Mouse (Mus musculus): ENCODE results near the gene Hif1an.

DNA sequence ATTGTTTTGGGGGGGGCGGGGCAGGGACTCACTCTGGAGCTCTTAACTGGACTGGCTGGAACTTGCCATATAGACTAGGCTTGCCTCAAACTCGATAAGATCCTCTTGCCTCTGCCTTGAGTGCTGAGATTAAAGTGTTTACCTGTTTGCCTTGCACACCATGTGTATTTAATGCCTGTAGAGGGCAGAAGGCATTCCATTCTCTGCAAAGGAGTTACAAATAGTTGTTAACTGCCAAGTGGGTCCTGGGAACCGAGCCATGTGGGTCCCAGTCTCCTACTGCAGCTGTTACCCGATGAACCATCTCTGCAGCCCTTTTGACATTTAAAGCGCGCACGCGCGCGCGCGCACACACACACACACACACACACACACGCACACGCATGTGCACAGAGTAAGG lies 1.4 kb downstream of the Hif1an start:
- TF ChIP-seq CTCF (IDR thresholded peaks at IDR 0.05; ENCODE audit: low read depth), result no peak
- no peak for TF ChIP-seq EP300 (IDR thresholded peaks at IDR 0.05; ENCODE audit: low read depth)
